ENCODE assay signal across 17 mouse cellular contexts in the genomic region with DNA sequence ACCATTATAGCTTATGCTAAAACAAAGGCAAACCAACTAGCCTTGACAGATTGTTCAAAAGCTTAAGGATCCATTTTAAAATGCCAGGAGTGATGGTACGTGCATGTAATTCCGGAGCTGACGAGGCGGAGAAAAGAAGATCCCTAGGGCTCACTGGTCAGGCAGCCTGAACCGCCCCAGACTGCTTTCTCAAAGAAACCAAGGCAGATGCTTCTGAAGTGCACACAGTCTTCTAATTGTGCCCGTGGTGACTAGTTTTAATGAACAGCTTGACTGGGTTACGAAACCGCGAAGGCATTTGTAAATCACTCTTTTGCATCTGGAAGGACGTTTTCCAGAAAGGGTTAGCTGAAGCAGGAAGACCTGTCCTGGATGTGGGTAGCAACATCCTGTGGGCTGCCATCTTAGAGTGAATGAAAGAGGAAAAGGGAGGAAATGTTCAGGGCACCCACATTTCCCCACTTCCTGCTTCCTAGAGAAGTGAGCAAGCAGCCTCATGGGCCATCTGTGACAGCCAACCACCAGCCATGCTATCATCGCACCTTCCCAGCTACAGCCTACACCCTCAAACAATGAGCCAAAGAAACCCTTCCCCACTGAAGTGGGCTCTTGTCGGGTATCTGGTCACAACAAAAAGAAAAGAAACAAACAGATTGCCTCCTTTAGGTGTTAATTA.
DNase-seq lines count a peak whose midpoint lies in the region; ATAC-seq and TF ChIP-seq lines count a peak whose summit lies in the region.
"Had no signal": no experiment of that assay in that cellular context is flagged by ENCODE, and none has a peak within 500 bp of the region (broad histone marks: within the 10 kb centered on the region; RNA-seq: fewer than 3 reads in every experiment).

No protein-coding gene starts in this region.

- TF ChIP-seq CTCF in layer of hippocampus, adult 2 months (conservative IDR thresholded peaks at IDR 0.05) = no peak
- TF ChIP-seq CTCF in embryonic fibroblast, embryonic 13.5 days (IDR thresholded peaks at IDR 0.05; ENCODE audit: borderline replicate concordance, insufficient read depth, low read length) = no peak

- H3K9me3 ChIP-seq in limb, embryonic 15.5 days = no peaks in the 10 kb centered on the region
- H3K9me3 ChIP-seq: heart, embryonic 12.5 days had no signal

- no peaks in the 10 kb centered on the region for H3K27me3 ChIP-seq in limb, embryonic 15.5 days
- H3K27me3 ChIP-seq: heart, embryonic 12.5 days had no signal

- ATAC-seq in limb, embryonic 15.5 days (ENCODE audit: insufficient number of reproducible peaks, low FRiP score, low TSS enrichment, low read depth) = no peak
- ATAC-seq: CD4-positive, CD25-positive, alpha-beta regulatory T cell, adult 4 months; liver, postnatal 0 days had no signal

- H3K4me2 ChIP-seq in limb, embryonic 15.5 days = no peak overlapping the region
- H3K4me2 ChIP-seq: heart, embryonic 12.5 days had no signal

- DNase-seq in layer of hippocampus, adult 2 months (ENCODE audit: low spot score in 2 of 2) = no peak
- DNase-seq in layer of hippocampus, adult 11-12 months (ENCODE audit: low spot score) = no peak
- peak; percentile 78 for DNase-seq in right cerebral cortex, adult 18-20 months
- no peak for DNase-seq in right cerebral cortex, postnatal 14 days
- no peak for DNase-seq in ovary, adult 18-20 months (ENCODE audit: low spot score)
- DNase-seq in lung, postnatal 4 days = no peak
- DNase-seq: adrenal gland, adult 2 months; cerebellum, adult 9-11 months; kidney, adult 18-20 months; kidney, postnatal 36 days; liver, postnatal 0 days; thymus, postnatal 4 days had no signal

- TF ChIP-seq POLR2A in embryonic fibroblast, embryonic 13.5 days (IDR thresholded peaks at IDR 0.05; ENCODE audit: low read depth, low read length) = no peak

- H3K36me3 ChIP-seq in limb, embryonic 15.5 days = no peaks in the 10 kb centered on the region
- H3K36me3 ChIP-seq: heart, embryonic 12.5 days had no signal

- peaks cover 17% of the 10 kb centered on the region for H3K4me1 ChIP-seq in embryonic fibroblast, embryonic 13.5 days (ENCODE audit: control insufficient read depth, insufficient read depth, low read length)
- H3K4me1 ChIP-seq in limb, embryonic 15.5 days = 0 out of 2 replicates have a peak, but pooled peaks cover 5% of the 10 kb centered on the region
- H3K4me1 ChIP-seq: heart, embryonic 12.5 days had no signal

- no peak overlapping the region for H3K4me3 ChIP-seq in layer of hippocampus, adult 2 months
- no peak overlapping the region for H3K4me3 ChIP-seq in embryonic fibroblast, embryonic 13.5 days (ENCODE audit: insufficient read depth, low read length)
- no peak overlapping the region for H3K4me3 ChIP-seq in limb, embryonic 15.5 days
- H3K4me3 ChIP-seq: heart, embryonic 12.5 days had no signal

- no peak overlapping the region for H3K9ac ChIP-seq in limb, embryonic 15.5 days
- H3K9ac ChIP-seq: heart, embryonic 12.5 days; liver, postnatal 0 days had no signal

- 0 out of 2 replicates have a peak overlapping the region, but pooled peaks have one; percentile 18 for H3K27ac ChIP-seq in layer of hippocampus, adult 2 months
- H3K27ac ChIP-seq in embryonic fibroblast, embryonic 13.5 days (ENCODE audit: insufficient read depth, low read length) = peak overlapping the region; percentile 77
- H3K27ac ChIP-seq in limb, embryonic 15.5 days = peak overlapping the region; percentile 59
- H3K27ac ChIP-seq: macrophage had no signal

- 77% methylated on average over 12 of the region's 12 CpGs for WGBS in limb, embryonic 15.5 days

Comparison
In these comparisons a context has a peak if more than half of its experiments do, and no peak if none do; other contexts are left out.
1. H3K27ac ChIP-seq: peak in every context shown above with its lines; median percentile 77 in embryonic fibroblast, embryonic 13.5 days; 59 in limb, embryonic 15.5 days; 18 in layer of hippocampus, adult 2 months.